26 mouse cellular contexts compared by ENCODE assay signal in the genomic region with DNA sequence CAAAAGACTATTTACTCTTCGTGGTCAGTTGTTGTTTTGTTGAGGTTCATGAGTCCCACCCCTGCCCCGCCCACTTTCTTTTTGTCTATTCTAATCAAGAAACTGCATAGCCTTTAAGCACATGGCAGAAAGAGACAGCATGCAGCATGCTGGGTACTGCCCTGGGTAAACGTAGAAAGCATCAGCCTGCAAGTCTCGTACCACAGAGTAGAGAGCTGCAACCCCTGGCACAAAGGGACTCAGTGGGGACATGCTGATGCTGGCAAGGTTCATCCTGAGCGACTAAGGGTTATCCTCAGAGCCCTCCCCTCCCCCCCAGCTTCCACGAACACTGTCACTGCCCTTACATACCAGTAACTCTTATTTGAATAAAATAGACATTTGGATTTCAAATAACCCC.
DNase-seq lines count a peak whose midpoint lies in the region; ATAC-seq lines count a peak whose summit lies in the region.
"Had no signal": no experiment of that assay in that cellular context is flagged by ENCODE, and none has a peak within 500 bp of the region (broad histone marks: within the 10 kb centered on the region; RNA-seq: fewer than 3 reads in every experiment).

No protein-coding gene starts in this region.

- WGBS in hindbrain, embryonic 11.5 days, result 45% methylated on average over 6 of the region's 6 CpGs
- 49% methylated on average over 6 of the region's 6 CpGs for WGBS in hindbrain, embryonic 10.5 days
- 37% methylated on average over 6 of the region's 6 CpGs for WGBS in hindbrain, embryonic 14.5 days
- 46% methylated on average over 6 of the region's 6 CpGs for whole genome bisulfite sequencing in midbrain, embryonic 16.5 days
- 61% methylated on average over 6 of the region's 6 CpGs for WGBS in intestine, embryonic 15.5 days

- DNase-seq in hindbrain, embryonic 11.5 days (ENCODE audit: low spot score), result no peak
- DNase-seq in hindbrain, embryonic 10.5 days (ENCODE audit: low spot score), result no peak
- peak; percentile 14 for DNase-seq in R1 (ENCODE audit: low read depth, low spot score)
- no peak for DNase-seq in hindbrain, embryonic 14.5 days (ENCODE audit: low spot score)
- DNase-seq in thymus, postnatal 36 days, result no peak
- DNase-seq: adrenal gland, postnatal 10 days; B cell, adult 2 months; cerebellum, adult 18-20 months; cerebellum, postnatal 14 days; heart, postnatal 10 days; kidney, adult 8-10 months; kidney, postnatal 10 days; left cerebral cortex, postnatal 4 days; lung, embryonic 14.5 days; right cerebral cortex, postnatal 14 days; thymus, postnatal 25 days had no signal

- no peak overlapping the region for H3K4me3 ChIP-seq in hindbrain, embryonic 11.5 days (ENCODE audit: low read depth, low read length)
- H3K4me3 ChIP-seq in hindbrain, embryonic 10.5 days, result no peak overlapping the region
- H3K4me3 ChIP-seq in hindbrain, embryonic 14.5 days (replicated peaks; ENCODE audit: low read length), result no peak overlapping the region
- H3K4me3 ChIP-seq in midbrain, embryonic 16.5 days (ENCODE audit: low read depth, low read length), result no peak overlapping the region
- H3K4me3 ChIP-seq in intestine, embryonic 15.5 days (replicated peaks), result no peak overlapping the region
- H3K4me3 ChIP-seq: embryonic facial prominence, embryonic 12.5 days; erythroblast, embryonic 14.5 days; heart, embryonic 12.5 days; limb, embryonic 15.5 days; megakaryocyte, embryonic 14.5 days had no signal

- H3K4me2 ChIP-seq in hindbrain, embryonic 11.5 days (replicated peaks; ENCODE audit: low read depth, low read length), result no peak overlapping the region
- no peak overlapping the region for H3K4me2 ChIP-seq in hindbrain, embryonic 14.5 days (replicated peaks)
- no peak overlapping the region for H3K4me2 ChIP-seq in midbrain, embryonic 16.5 days (ENCODE audit: low read length)
- H3K4me2 ChIP-seq in intestine, embryonic 15.5 days (replicated peaks), result no peak overlapping the region
- H3K4me2 ChIP-seq: embryonic facial prominence, embryonic 12.5 days; heart, embryonic 12.5 days; limb, embryonic 15.5 days; lung, embryonic 14.5 days had no signal

- no peaks in the 10 kb centered on the region for H3K4me1 ChIP-seq in hindbrain, embryonic 11.5 days (replicated peaks; ENCODE audit: control insufficient read depth, insufficient read depth, low read length)
- peaks cover 16% of the 10 kb centered on the region for H3K4me1 ChIP-seq in hindbrain, embryonic 10.5 days (replicated peaks)
- H3K4me1 ChIP-seq in hindbrain, embryonic 14.5 days (replicated peaks; ENCODE audit: control insufficient read depth, insufficient read depth, low read length), result peaks cover 5% of the 10 kb centered on the region; the same call in 1 of the 2 replicates
- H3K4me1 ChIP-seq in midbrain, embryonic 16.5 days (ENCODE audit: control insufficient read depth, insufficient read depth, low read length), result peaks cover 4% of the 10 kb centered on the region; the same call in 1 of the 2 replicates
- no peaks in the 10 kb centered on the region for H3K4me1 ChIP-seq in intestine, embryonic 15.5 days (replicated peaks)

- no peak overlapping the region for H3K27ac ChIP-seq in hindbrain, embryonic 11.5 days (ENCODE audit: low read depth, low read length)
- H3K27ac ChIP-seq in hindbrain, embryonic 10.5 days, result no peak overlapping the region
- H3K27ac ChIP-seq in hindbrain, embryonic 14.5 days, result 0 out of 2 replicates have a peak overlapping the region, but pooled peaks have one; percentile 17
- H3K27ac ChIP-seq in midbrain, embryonic 16.5 days (ENCODE audit: low read length), result no peak overlapping the region
- H3K27ac ChIP-seq in intestine, embryonic 15.5 days, result no peak overlapping the region
- H3K27ac ChIP-seq: embryonic facial prominence, embryonic 12.5 days; limb, embryonic 15.5 days; liver, embryonic 14.5 days had no signal

- peak; percentile 36 for ATAC-seq in hindbrain, embryonic 11.5 days (ENCODE audit: low FRiP score)
- no peak for ATAC-seq in hindbrain, embryonic 14.5 days (ENCODE audit: low FRiP score)
- 0 out of 2 replicates have a peak, but pooled peaks have one; percentile 15 for ATAC-seq in midbrain, embryonic 16.5 days
- no peak for ATAC-seq in intestine, embryonic 15.5 days
- ATAC-seq: forebrain, embryonic 14.5 days had no signal

- H3K9me3 ChIP-seq in hindbrain, embryonic 11.5 days (ENCODE audit: control insufficient read depth, low read length), result no peaks in the 10 kb centered on the region
- no peaks in the 10 kb centered on the region for H3K9me3 ChIP-seq in hindbrain, embryonic 10.5 days
- no peaks in the 10 kb centered on the region for H3K9me3 ChIP-seq in hindbrain, embryonic 14.5 days (ENCODE audit: control insufficient read depth, low read length)
- no peaks in the 10 kb centered on the region for H3K9me3 ChIP-seq in midbrain, embryonic 16.5 days (replicated peaks; ENCODE audit: control insufficient read depth, low read length, poor library complexity, severe bottlenecking)
- H3K9me3 ChIP-seq in intestine, embryonic 15.5 days, result no peaks in the 10 kb centered on the region
- H3K9me3 ChIP-seq: embryonic facial prominence, embryonic 12.5 days; limb, embryonic 15.5 days had no signal

- H3K27me3 ChIP-seq in hindbrain, embryonic 11.5 days (ENCODE audit: control insufficient read depth, insufficient read depth, low read length), result no peaks in the 10 kb centered on the region
- H3K27me3 ChIP-seq in hindbrain, embryonic 10.5 days (ENCODE audit: insufficient read depth, poor library complexity, severe bottlenecking), result no peaks in the 10 kb centered on the region
- H3K27me3 ChIP-seq in hindbrain, embryonic 14.5 days (ENCODE audit: control insufficient read depth, insufficient read depth, low read length), result no peaks in the 10 kb centered on the region
- H3K27me3 ChIP-seq in midbrain, embryonic 16.5 days (ENCODE audit: control insufficient read depth, insufficient read depth, low read depth, low read length), result no peaks in the 10 kb centered on the region
- no peaks in the 10 kb centered on the region for H3K27me3 ChIP-seq in intestine, embryonic 15.5 days (replicated peaks)
- H3K27me3 ChIP-seq: CH12.LX; embryonic facial prominence, embryonic 12.5 days; heart, embryonic 12.5 days; limb, embryonic 15.5 days had no signal

- H3K9ac ChIP-seq in hindbrain, embryonic 11.5 days (ENCODE audit: low read depth, low read length), result no peak overlapping the region
- no peak overlapping the region for H3K9ac ChIP-seq in hindbrain, embryonic 14.5 days
- no peak overlapping the region for H3K9ac ChIP-seq in midbrain, embryonic 16.5 days (ENCODE audit: low read depth, low read length)
- no peak overlapping the region for H3K9ac ChIP-seq in intestine, embryonic 15.5 days
- H3K9ac ChIP-seq: embryonic facial prominence, embryonic 12.5 days; heart, embryonic 12.5 days; limb, embryonic 15.5 days; liver, embryonic 14.5 days; lung, embryonic 14.5 days had no signal

- H3K36me3 ChIP-seq in hindbrain, embryonic 11.5 days (ENCODE audit: control insufficient read depth, insufficient read depth, low read length), result no peaks in the 10 kb centered on the region
- no peaks in the 10 kb centered on the region for H3K36me3 ChIP-seq in hindbrain, embryonic 10.5 days
- no peaks in the 10 kb centered on the region for H3K36me3 ChIP-seq in hindbrain, embryonic 14.5 days (replicated peaks; ENCODE audit: control insufficient read depth, insufficient read depth)
- no peaks in the 10 kb centered on the region for H3K36me3 ChIP-seq in midbrain, embryonic 16.5 days (ENCODE audit: control insufficient read depth, insufficient read depth, low read length)
- no peaks in the 10 kb centered on the region for H3K36me3 ChIP-seq in intestine, embryonic 15.5 days
- H3K36me3 ChIP-seq: embryonic facial prominence, embryonic 12.5 days; heart, embryonic 12.5 days; limb, embryonic 15.5 days had no signal

Comparison
In these comparisons a context has a peak if more than half of its experiments do, and no peak if none do; other contexts are left out.
1. ATAC-seq: peak in hindbrain, embryonic 11.5 days (single experiment) and midbrain, embryonic 16.5 days (single experiment); none in hindbrain, embryonic 14.5 days (single experiment) and intestine, embryonic 15.5 days (single experiment).